Mouse (Mus musculus) lung, embryonic 16.5 days (tissue): ENCODE data around the gene Pbp2. TPM values are rescaled to one million over a fixed set of nuclear protein-coding genes. Genes with fewer than 3 reads are reported as not detected.
A peak's percentile ranks its signal among the peaks of the same experiment; 100 is the strongest.

Experiments
- ATAC-seq: fragments of 200-750 bp; cut with Nextera tagmentation; 2 replicates; pipeline ENCODE4 v1.8.0; 2017; ENCODE audit warnings: low read depth, mild to moderate bottlenecking, moderate library complexity
- H3K27ac ChIP-seq: fragments of 300-500 bp; sonication (generic); 2 replicates; pipeline ENCODE4 v1.5.1; 2014; ENCODE audit warnings: mild to moderate bottlenecking, control low read depth, low read length
- H3K27me3 ChIP-seq: fragments of 300-500 bp; sonication (generic); 2 replicates; pipeline ENCODE4 v1.6.1; 2014; ENCODE audit warnings: low read depth, low read length, mixed read lengths; ENCODE audit not compliant: control insufficient read depth, insufficient read depth
- H3K36me3 ChIP-seq: fragments of 300-500 bp; sonication (generic); 2 replicates; pipeline ENCODE4 v1.6.1; 2014; ENCODE audit warnings: low read length; ENCODE audit not compliant: control insufficient read depth, insufficient read depth
- H3K4me1 ChIP-seq: fragments of 300-500 bp; sonication (generic); replicated peaks from 2 replicates; pipeline ENCODE4 v1.6.1; 2014; ENCODE audit warnings: low read length, mixed read lengths; ENCODE audit not compliant: control insufficient read depth, insufficient read depth
- H3K4me2 ChIP-seq: fragments of 300-500 bp; sonication (generic); 2 replicates; pipeline ENCODE4 v1.6.1; 2014; ENCODE audit warnings: low read depth, low read length, control low read depth
- H3K4me3 ChIP-seq: fragments of 300-500 bp; sonication (generic); 2 replicates; pipeline ENCODE4 v1.5.1; 2014; ENCODE audit warnings: mild to moderate bottlenecking, low read length, control low read depth
- H3K9ac ChIP-seq: fragments of 300-500 bp; sonication (generic); 2 replicates; pipeline ENCODE4 v1.6.1; 2014; ENCODE audit warnings: low read length, control low read depth
- H3K9me3 ChIP-seq: fragments of 300-500 bp; sonication (generic); 2 replicates; pipeline ENCODE4 v1.6.1; 2016; ENCODE audit warnings: low read length; ENCODE audit not compliant: control insufficient read depth
- WGBS: fragments of 180-500 bp; shearing (Covaris S2); extraction: QIAGEN DNeasy Blood & Tissue Kit; methylation state at CpG from one replicate; pipeline ENCODE4 v1.1.7; 2014; 5-methylcytosine and 5-hydroxymethylcytosine counted together
- polyA plus RNA-seq: library from polyadenylated mRNA; unstranded; fragments of >200 nt; fragmentation: Nextera tagmentation; extraction: Ambion mirVana; gene quantifications from 2 replicates; pipeline ENCODE4 v1.2.1, GENCODE M21; 2015

Gene Pbp2
- polyA plus RNA-seq, 1 experiment from 2014 or later = 0.15 TPM

DNA sequence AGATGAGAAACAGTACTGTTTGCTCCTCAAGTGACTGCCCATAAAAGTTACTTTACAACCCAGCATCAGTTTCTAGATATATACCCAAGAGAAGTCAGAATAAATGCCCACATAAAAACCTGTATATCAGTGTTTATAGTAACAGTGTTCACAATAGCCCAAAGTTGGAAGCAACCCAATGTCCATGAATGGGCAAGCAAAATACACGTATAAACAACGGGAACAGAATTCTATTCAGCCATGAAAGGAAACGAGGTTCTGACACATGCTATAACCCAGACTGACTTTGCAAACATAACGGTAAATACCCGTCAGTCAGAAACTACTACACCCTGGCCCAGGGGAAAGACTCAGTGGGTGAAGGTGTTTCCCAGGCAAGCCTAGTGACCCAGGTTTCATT lies 1.8 kb upstream of the Pbp2 start:
- ATAC-seq = peak; percentile 41; the same call in 1 of the 2 replicates
- WGBS = 48% methylated on average over 5 of the region's 5 CpGs

DNA sequence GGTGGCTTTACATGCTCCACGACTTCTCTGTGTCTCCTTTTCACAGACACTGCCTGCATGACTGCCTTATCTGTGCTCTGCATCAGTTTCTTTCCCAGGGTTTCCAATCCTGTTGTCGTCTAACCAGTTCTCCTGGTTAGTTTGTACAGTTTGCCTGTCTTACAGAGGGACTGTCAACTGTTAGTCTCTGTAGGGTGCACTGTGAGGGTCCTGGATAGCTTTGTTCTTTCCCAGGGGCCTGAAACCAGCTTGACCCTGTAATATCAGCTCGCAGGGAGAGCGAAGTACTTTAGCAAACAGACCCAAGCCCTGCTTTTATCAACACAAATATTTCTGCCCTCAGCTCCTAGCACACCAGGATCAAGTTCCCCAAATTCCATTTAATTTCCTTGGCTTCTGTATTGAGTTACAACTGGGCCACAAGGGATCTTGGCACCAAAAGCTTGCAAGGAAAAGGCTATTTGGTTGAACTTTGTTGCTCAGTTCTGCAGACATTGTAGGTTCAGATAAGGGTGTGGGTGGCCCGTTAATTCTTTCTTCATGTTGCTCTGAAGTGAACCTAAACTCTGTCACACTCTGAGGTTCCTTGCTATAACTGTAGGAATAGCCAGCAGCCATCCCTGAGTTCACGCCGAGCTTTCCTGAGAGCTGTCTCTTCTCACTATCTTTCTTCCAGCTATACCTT lies 5.5 kb downstream of the Pbp2 start:
- 31% methylated on average over 7 of the region's 7 CpGs for WGBS
- Histone ChIP-seq H3K4me2 (no peak overlapping the region), H3K4me3 (no peak overlapping the region), H3K4me1 (peaks cover 31% of the 10 kb centered on the region), H3K9ac (no peak overlapping the region), H3K9me3 (peaks cover 5% of the 10 kb centered on the region; the same call in 1 of the 2 replicates), H3K27me3 (no peaks in the 10 kb centered on the region), H3K27ac (peak overlapping the region; percentile 83), H3K36me3 (no peaks in the 10 kb centered on the region)
- peak; percentile 66 for ATAC-seq

More for the DNA sequence above, 1.8 kb upstream of the Pbp2 start:
- no peaks in the 10 kb centered on the region for H3K36me3 ChIP-seq
- H3K27me3 ChIP-seq = no peaks in the 10 kb centered on the region
- H3K27ac ChIP-seq = peak overlapping the region; percentile 3; the same call in 1 of the 2 replicates
- no peak overlapping the region for H3K4me2 ChIP-seq
- H3K4me3 ChIP-seq = no peak overlapping the region
- peaks cover 5% of the 10 kb centered on the region; the same call in 1 of the 2 replicates for H3K9me3 ChIP-seq
- no peak overlapping the region for H3K9ac ChIP-seq
- H3K4me1 ChIP-seq = peaks cover 16% of the 10 kb centered on the region

DNA sequence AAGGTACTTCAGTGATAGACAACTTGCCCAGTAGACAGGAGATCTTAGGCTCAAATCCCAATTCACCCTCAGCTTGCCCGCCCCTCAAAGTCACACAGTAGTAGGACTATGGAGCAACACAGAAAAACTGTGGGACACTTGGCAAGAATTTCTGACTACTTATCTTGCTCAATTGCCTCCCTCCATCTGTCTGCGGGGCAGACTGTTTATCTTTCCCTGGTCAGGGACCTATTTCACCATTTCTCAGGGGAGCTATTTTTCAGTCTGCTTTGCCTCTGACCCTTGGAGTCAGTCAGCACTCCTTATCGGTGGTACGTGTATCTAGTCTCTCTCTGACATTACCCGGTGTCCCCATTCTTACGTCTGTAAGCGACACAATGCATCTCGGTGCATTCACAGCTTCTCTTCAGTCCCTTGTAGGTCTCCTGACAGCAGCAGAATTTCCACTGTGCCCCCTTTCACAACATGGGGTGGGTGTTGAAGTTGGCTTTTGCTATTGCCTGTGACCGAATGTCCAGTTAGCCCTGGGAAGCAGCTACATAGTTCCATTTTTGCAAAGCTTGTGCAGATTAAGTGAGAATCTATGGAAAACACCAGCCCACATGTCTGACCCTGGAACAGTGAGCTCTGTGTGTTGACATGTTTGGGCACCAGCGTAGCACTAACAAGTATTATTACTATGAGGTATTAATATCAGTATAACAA lies 7.6 kb downstream of the Pbp2 start:
- Histone ChIP-seq H3K27me3 (no peaks in the 10 kb centered on the region), H3K4me1 (peaks cover 31% of the 10 kb centered on the region), H3K36me3 (no peaks in the 10 kb centered on the region), H3K9ac (no peak overlapping the region), H3K4me3 (no peak overlapping the region), H3K4me2 (no peak overlapping the region), H3K9me3 (no peaks in the 10 kb centered on the region), H3K27ac (peak overlapping the region; percentile 38)
- 38% methylated on average over 10 of the region's 10 CpGs for WGBS
- ATAC-seq = peak; percentile 57

DNA sequence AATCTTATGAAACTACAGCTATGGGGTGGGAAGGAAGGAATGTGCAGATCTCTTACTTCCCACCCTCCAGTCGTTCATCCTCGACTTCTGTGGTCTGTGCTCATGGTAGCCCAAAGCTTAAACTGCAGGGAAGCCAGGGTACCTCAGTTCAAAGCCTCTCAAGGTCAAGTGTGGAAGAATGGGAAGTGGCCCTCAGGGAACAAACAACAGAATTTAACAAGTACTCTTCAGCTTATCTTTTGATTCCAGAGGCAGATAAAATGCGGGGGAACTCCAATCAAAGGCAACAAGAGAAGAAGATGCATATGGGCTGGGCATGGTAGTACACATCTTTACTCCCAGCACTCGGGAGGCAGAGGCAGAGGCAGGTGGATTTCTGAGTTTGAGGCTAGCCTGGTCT lies 9.7 kb downstream of the Pbp2 start:
- no peak overlapping the region for H3K4me2 ChIP-seq
- H3K9me3 ChIP-seq = no peaks in the 10 kb centered on the region
- no peak overlapping the region for H3K27ac ChIP-seq
- no peak overlapping the region for H3K4me3 ChIP-seq
- H3K27me3 ChIP-seq = no peaks in the 10 kb centered on the region
- H3K9ac ChIP-seq = no peak overlapping the region
- 51% methylated on average over 4 of the region's 4 CpGs for WGBS
- no peaks in the 10 kb centered on the region for H3K36me3 ChIP-seq
- peaks cover 39% of the 10 kb centered on the region for H3K4me1 ChIP-seq
- no peak for ATAC-seq

DNA sequence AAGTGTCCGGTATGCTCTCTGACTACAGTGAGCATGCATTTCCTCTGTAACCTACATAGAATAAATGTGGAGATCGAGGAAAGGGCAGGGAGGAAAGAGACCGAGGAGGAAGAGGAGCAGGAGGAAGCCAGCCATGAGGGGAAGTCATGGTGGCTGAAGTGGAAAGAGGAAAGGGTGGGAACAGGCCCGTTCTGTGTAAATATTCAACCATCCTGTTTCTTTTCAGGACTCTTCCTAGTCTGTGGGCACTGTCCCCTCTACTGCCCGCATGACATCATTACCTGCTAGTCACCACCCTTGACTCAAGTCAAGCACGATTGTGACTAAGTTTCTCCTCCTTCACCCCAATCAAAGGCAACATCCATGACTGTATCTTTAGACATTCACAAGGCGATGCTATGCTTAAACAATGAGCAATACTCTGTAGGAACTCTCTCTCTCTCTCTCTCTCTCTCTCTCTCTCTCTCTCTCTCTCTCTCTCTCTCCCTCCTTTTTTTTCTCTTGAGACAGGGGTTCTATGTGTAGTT lies 11.1 kb downstream of the Pbp2 start:
- 72% methylated on average over 7 of the region's 7 CpGs for WGBS
- ATAC-seq = no peak

DNA sequence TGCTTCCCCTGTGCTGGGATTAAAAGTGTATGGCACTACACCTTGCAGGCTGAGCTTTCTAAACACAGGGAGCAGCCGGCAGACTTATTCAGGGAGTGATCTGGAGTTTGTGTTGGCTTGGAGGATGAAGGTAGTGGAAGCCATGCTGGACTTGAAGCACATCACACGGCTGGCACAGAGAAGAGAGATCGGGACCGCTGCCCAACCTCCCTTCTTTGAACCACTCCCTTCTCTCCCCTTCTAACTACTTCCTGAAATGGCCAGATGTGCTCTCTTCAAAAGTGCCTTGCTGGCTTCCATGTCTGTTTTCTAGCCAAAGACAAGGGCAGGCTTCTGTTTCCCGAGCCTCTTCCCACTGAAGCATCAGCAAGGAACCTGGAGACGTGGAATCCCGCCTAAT lies 12.6 kb downstream of the Pbp2 start:
- Histone ChIP-seq H3K4me2 (no peak overlapping the region), H3K4me1 (peaks cover 29% of the 10 kb centered on the region), H3K4me3 (no peak overlapping the region), H3K27me3 (no peaks in the 10 kb centered on the region), H3K36me3 (no peaks in the 10 kb centered on the region), H3K27ac (no peak overlapping the region), H3K9me3 (no peaks in the 10 kb centered on the region), H3K9ac (no peak overlapping the region)
- WGBS = 78% methylated on average over 7 of the region's 7 CpGs
- ATAC-seq = no peak

More for the DNA sequence above, 11.1 kb downstream of the Pbp2 start:
- Histone ChIP-seq H3K36me3 (no peaks in the 10 kb centered on the region), H3K9ac (no peak overlapping the region), H3K4me3 (no peak overlapping the region), H3K9me3 (no peaks in the 10 kb centered on the region), H3K27me3 (no peaks in the 10 kb centered on the region), H3K27ac (no peak overlapping the region), H3K4me2 (no peak overlapping the region), H3K4me1 (peaks cover 41% of the 10 kb centered on the region)

DNA sequence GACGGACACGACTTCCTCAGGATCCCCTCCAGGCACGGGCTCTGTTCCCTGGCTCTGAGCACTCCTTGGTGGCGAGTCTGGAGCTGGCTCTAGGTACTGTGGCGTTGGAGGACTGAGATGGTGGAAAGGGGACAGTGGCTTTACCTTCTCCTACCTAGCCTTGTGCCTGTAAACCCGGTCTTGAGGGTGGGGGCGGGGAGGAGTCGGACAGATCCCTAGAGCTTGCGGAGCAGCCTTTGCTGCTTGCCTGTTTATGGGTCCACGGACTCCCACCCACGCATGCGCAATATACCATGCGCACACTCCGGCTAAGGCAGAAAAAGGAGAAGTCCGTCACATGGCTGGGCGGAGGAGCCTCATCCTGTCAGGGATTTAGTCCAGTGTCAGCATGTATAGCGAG lies 13.9 kb downstream of the Pbp2 start:
- WGBS = 57% methylated on average over 17 of the region's 17 CpGs
- no peak for ATAC-seq
- H3K27me3 ChIP-seq = no peaks in the 10 kb centered on the region
- 0 out of 2 replicates have a peak overlapping the region, but pooled peaks have one; percentile 1 for H3K4me2 ChIP-seq
- peaks cover 20% of the 10 kb centered on the region for H3K4me1 ChIP-seq
- peak overlapping the region; percentile 87 for H3K27ac ChIP-seq
- no peak overlapping the region for H3K4me3 ChIP-seq
- H3K36me3 ChIP-seq = no peaks in the 10 kb centered on the region
- H3K9ac ChIP-seq = no peak overlapping the region
- H3K9me3 ChIP-seq = no peaks in the 10 kb centered on the region

DNA sequence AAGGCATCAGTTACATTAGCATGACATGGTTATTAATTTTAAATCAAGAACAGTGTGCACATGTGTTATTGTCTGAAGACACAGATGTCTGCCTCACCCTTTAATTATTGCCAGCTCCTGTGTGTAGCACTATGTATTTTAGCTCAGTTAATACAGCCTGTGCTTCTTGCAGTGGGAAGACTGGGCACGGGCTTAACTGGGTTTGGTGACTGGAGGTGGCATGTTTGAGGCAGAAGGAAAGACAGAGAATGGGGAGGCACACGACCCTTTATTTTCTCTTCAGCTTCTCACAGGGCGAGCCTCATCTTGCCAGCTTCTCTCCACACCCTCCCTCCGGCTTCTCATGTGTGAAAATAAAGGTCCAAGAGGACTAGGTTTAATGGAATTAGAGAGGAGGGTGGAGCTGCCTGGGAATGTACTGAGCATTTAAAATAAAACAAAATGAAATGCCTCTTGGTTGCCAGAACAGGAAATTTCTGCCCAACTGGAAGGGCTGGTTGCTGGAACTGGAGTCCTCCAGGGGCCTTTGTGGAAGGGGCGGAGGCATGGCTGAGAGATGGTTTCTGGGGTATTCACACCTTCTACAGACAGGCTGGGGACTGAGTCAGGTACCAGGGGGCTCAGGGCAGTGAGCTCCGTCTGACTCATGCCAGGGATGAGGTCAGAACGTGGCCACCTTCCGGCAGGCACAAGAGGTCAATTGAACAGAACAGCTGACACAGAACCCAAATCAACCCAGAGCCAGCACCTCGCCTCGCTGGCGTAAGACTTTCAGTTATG lies 14.9 kb downstream of the Pbp2 start:
- Histone ChIP-seq H3K9ac (no peak overlapping the region; the same call in 1 of the 2 replicates), H3K4me3 (no peak overlapping the region), H3K9me3 (no peaks in the 10 kb centered on the region), H3K27ac (peak overlapping the region; percentile 87), H3K36me3 (no peaks in the 10 kb centered on the region), H3K27me3 (no peaks in the 10 kb centered on the region), H3K4me2 (no peak overlapping the region), H3K4me1 (peaks cover 20% of the 10 kb centered on the region)
- ATAC-seq = peak; percentile 71
- 55% methylated on average over 11 of the region's 11 CpGs for WGBS

DNA sequence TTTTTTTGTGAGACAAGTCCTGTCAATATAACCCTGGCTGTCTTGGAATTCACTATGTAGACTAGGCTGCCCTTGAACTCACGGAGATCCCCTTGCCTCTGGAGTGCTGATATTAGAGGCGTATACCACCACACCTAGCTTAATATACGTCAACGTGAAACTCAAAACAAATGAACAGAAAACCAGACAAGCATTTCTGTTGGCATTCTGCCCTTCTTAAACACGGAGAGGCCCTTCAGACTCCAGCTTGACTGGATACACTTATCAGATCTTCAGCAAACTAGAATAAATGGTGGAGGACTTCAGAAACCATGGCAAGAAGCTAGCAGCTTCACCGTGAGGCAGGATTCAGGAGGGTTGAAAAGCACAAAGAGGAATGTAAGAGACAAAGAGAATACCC lies 16.1 kb downstream of the Pbp2 start:
- H3K9me3 ChIP-seq = no peaks in the 10 kb centered on the region
- peak overlapping the region; percentile 87 for H3K27ac ChIP-seq
- H3K4me1 ChIP-seq = peaks cover 20% of the 10 kb centered on the region
- H3K9ac ChIP-seq = no peak overlapping the region
- no peaks in the 10 kb centered on the region for H3K27me3 ChIP-seq
- peak; percentile 17 for ATAC-seq
- no peak overlapping the region for H3K4me3 ChIP-seq
- no peak overlapping the region for H3K4me2 ChIP-seq
- H3K36me3 ChIP-seq = no peaks in the 10 kb centered on the region
- WGBS = 41% methylated on average over 6 of the region's 6 CpGs
